29 mouse cellular contexts compared by ENCODE assay signal in genomic region chr4:140537561-140538021, GRCm38 (mm10).
A peak's percentile ranks its signal among the peaks of the same experiment; 100 is the strongest.
DNase-seq lines count a peak whose midpoint lies in the region; ATAC-seq and TF ChIP-seq lines count a peak whose summit lies in the region.
"Had no signal": no experiment of that assay in that cellular context is flagged by ENCODE, and none has a peak within 500 bp of the region (broad histone marks: within the 10 kb centered on the region; RNA-seq: fewer than 3 reads in every experiment).

No protein-coding gene starts in this region.

- no peak overlapping the region for H3K4me2 ChIP-seq in hindbrain, embryonic 11.5 days (replicated peaks; ENCODE audit: low read depth, low read length)
- no peak overlapping the region for H3K4me2 ChIP-seq in forebrain, postnatal 0 days (ENCODE audit: low read depth)
- H3K4me2 ChIP-seq: forebrain, embryonic 13.5 days; hindbrain, embryonic 14.5 days; kidney, embryonic 15.5 days; limb, embryonic 15.5 days; liver, embryonic 13.5 days; midbrain, embryonic 12.5 days; stomach, embryonic 15.5 days had no signal

- no peaks in the 10 kb centered on the region for H3K9me3 ChIP-seq in embryonic facial prominence, embryonic 10.5 days
- no peaks in the 10 kb centered on the region for H3K9me3 ChIP-seq in hindbrain, embryonic 11.5 days (ENCODE audit: control insufficient read depth, low read length)
- H3K9me3 ChIP-seq in forebrain, postnatal 0 days (ENCODE audit: low read length): no peaks in the 10 kb centered on the region
- H3K9me3 ChIP-seq: forebrain, embryonic 13.5 days; heart, embryonic 10.5 days; kidney, embryonic 15.5 days; limb, embryonic 10.5 days; limb, embryonic 15.5 days; liver, embryonic 13.5 days; midbrain, embryonic 12.5 days; stomach, embryonic 15.5 days had no signal

- WGBS in lung, adult 2 months: 57% methylated on average over 5 of the region's 5 CpGs
- 77% methylated on average over 5 of the region's 5 CpGs for WGBS in embryonic facial prominence, embryonic 10.5 days
- WGBS in hindbrain, embryonic 11.5 days: 66% methylated on average over 5 of the region's 5 CpGs
- WGBS in forebrain, postnatal 0 days: 75% methylated on average over 5 of the region's 5 CpGs

- TF ChIP-seq POLR2A in lung, adult 2 months (IDR thresholded peaks at IDR 0.05; ENCODE audit: borderline replicate concordance, extremely low read depth, low read depth, low read length): no peak

- no peak for TF ChIP-seq CTCF in lung, adult 2 months (IDR thresholded peaks at IDR 0.05; ENCODE audit: insufficient read depth, low read length)
- no peak for TF ChIP-seq CTCF in forebrain, postnatal 0 days (IDR thresholded peaks at IDR 0.05; ENCODE audit: low read depth)

- no peak overlapping the region for H3K9ac ChIP-seq in hindbrain, embryonic 11.5 days (ENCODE audit: low read depth, low read length)
- no peak overlapping the region for H3K9ac ChIP-seq in forebrain, postnatal 0 days
- H3K9ac ChIP-seq: forebrain, embryonic 13.5 days; hindbrain, embryonic 14.5 days; kidney, embryonic 15.5 days; limb, embryonic 15.5 days; liver, embryonic 13.5 days; midbrain, embryonic 12.5 days; stomach, embryonic 15.5 days had no signal

- no peaks in the 10 kb centered on the region for H3K4me1 ChIP-seq in lung, adult 2 months (ENCODE audit: control insufficient read depth, insufficient read depth, low read length)
- peaks cover 25% of the 10 kb centered on the region for H3K4me1 ChIP-seq in embryonic facial prominence, embryonic 10.5 days
- H3K4me1 ChIP-seq in hindbrain, embryonic 11.5 days (replicated peaks; ENCODE audit: control insufficient read depth, insufficient read depth, low read length): peaks cover 5% of the 10 kb centered on the region
- 0 out of 2 replicates have a peak, but pooled peaks cover under 1% of the 10 kb centered on the region for H3K4me1 ChIP-seq in forebrain, postnatal 0 days (ENCODE audit: insufficient read depth)
- H3K4me1 ChIP-seq: liver, embryonic 13.5 days; stomach, embryonic 15.5 days had no signal

- H3K27ac ChIP-seq in embryonic facial prominence, embryonic 10.5 days (replicated peaks): 0 out of 2 replicates have a peak overlapping the region, but pooled peaks have one; percentile 11
- H3K27ac ChIP-seq in hindbrain, embryonic 11.5 days (ENCODE audit: low read depth, low read length): no peak overlapping the region
- no peak overlapping the region for H3K27ac ChIP-seq in forebrain, postnatal 0 days (ENCODE audit: low read depth, low read length)
- H3K27ac ChIP-seq: forebrain, embryonic 13.5 days; heart, embryonic 10.5 days; hindbrain, embryonic 14.5 days; kidney, embryonic 15.5 days; limb, embryonic 10.5 days; limb, embryonic 15.5 days; liver, embryonic 13.5 days; midbrain, embryonic 12.5 days; stomach, embryonic 15.5 days had no signal

- peak; percentile 7 for DNase-seq in lung, postnatal 14 days
- no peak for DNase-seq in lung, adult 2 months
- DNase-seq in 3T3-L1 (ENCODE audit: low read depth, low spot score): peak; percentile 93
- peak; percentile 84 for DNase-seq in Muller cell, postnatal 12 days (ENCODE audit: inconsistent ontology term)
- DNase-seq in embryonic facial prominence, embryonic 10.5 days (ENCODE audit: low spot score): no peak
- no peak for DNase-seq in hindbrain, embryonic 11.5 days (ENCODE audit: low spot score)
- no peak for DNase-seq in forebrain, postnatal 0 days
- no peak for DNase-seq in embryo, embryonic 10.5 days (ENCODE audit: low spot score)
- DNase-seq: adrenal gland, adult 8-10 months; B cell, adult 2 months; cerebellum, adult 9-10 months; gastrocnemius, postnatal 14 days; heart, postnatal 36 days; kidney, adult 11 months; kidney, postnatal 36 days; layer of hippocampus, postnatal 36 days; liver, embryonic 13.5 days; lung, adult 18-20 months; right cerebral cortex, postnatal 25 days had no signal

- no peaks in the 10 kb centered on the region for H3K27me3 ChIP-seq in embryonic facial prominence, embryonic 10.5 days (replicated peaks; ENCODE audit: low read depth, poor library complexity, severe bottlenecking)
- no peaks in the 10 kb centered on the region for H3K27me3 ChIP-seq in hindbrain, embryonic 11.5 days (ENCODE audit: control insufficient read depth, insufficient read depth, low read length)
- H3K27me3 ChIP-seq in forebrain, postnatal 0 days (ENCODE audit: insufficient read depth, low read length): no peaks in the 10 kb centered on the region
- H3K27me3 ChIP-seq: CH12.LX; forebrain, embryonic 13.5 days; kidney, embryonic 15.5 days; limb, embryonic 15.5 days; liver, embryonic 13.5 days; midbrain, embryonic 12.5 days; stomach, embryonic 15.5 days had no signal

- no peak for ATAC-seq in hindbrain, embryonic 11.5 days (ENCODE audit: low FRiP score)
- ATAC-seq in forebrain, postnatal 0 days: no peak
- ATAC-seq: activated CD4-positive, CD25-positive, alpha-beta regulatory T cell, adult 4 months; forebrain, embryonic 13.5 days had no signal

- no peak overlapping the region for H3K4me3 ChIP-seq in lung, adult 2 months (replicated peaks; ENCODE audit: extremely low read depth, low read depth, low read length)
- H3K4me3 ChIP-seq in embryonic facial prominence, embryonic 10.5 days: no peak overlapping the region
- H3K4me3 ChIP-seq in hindbrain, embryonic 11.5 days (ENCODE audit: low read depth, low read length): no peak overlapping the region
- no peak overlapping the region for H3K4me3 ChIP-seq in forebrain, postnatal 0 days (ENCODE audit: low read depth, low read length)
- H3K4me3 ChIP-seq: forebrain, embryonic 13.5 days; heart, embryonic 10.5 days; kidney, embryonic 15.5 days; limb, embryonic 10.5 days; limb, embryonic 15.5 days; liver, embryonic 13.5 days; midbrain, embryonic 12.5 days; stomach, embryonic 15.5 days had no signal

- H3K36me3 ChIP-seq in embryonic facial prominence, embryonic 10.5 days (replicated peaks): peaks cover 70% of the 10 kb centered on the region
- no peaks in the 10 kb centered on the region; the same call in 1 of the 2 replicates for H3K36me3 ChIP-seq in hindbrain, embryonic 11.5 days (ENCODE audit: control insufficient read depth, insufficient read depth, low read length)
- peaks cover 34% of the 10 kb centered on the region for H3K36me3 ChIP-seq in forebrain, postnatal 0 days (ENCODE audit: insufficient read depth)
- H3K36me3 ChIP-seq: liver, embryonic 13.5 days had no signal

Comparison
In these comparisons a context has a peak if more than half of its experiments do, and no peak if none do; other contexts are left out.
1. DNase-seq: peak in lung, postnatal 14 days (single experiment), 3T3-L1 (single experiment) and Muller cell, postnatal 12 days (single experiment); none in lung, adult 2 months (single experiment), embryonic facial prominence, embryonic 10.5 days (single experiment), hindbrain, embryonic 11.5 days (single experiment), forebrain, postnatal 0 days (single experiment) and embryo, embryonic 10.5 days (single experiment).